Mouse (Mus musculus) cerebellum, adult 2 months (tissue): Measurements from ENCODE around the gene Rwdd2b. TPM values are rescaled to one million over a fixed set of nuclear protein-coding genes. Genes with fewer than 3 reads are reported as not detected.

ENCODE experiments used
- DNase-seq, 2 experiments: peaks; one replicate each; pipeline ENCODE4 v3.0.0; 2021
- H3K27ac ChIP-seq: fragments of 200-500 bp; 2 replicates; pipeline ENCODE4 v1.5.1; 2012; ENCODE audit warnings: low read length, control low read depth, inconsistent platforms; ENCODE audit not compliant: insufficient read depth
- H3K27me3 ChIP-seq: fragments of 200-500 bp; 2 replicates; pipeline ENCODE4 v1.6.1; 2012; ENCODE audit warnings: inconsistent platforms, mild to moderate bottlenecking, low read length, moderate library complexity; ENCODE audit not compliant: control insufficient read depth, insufficient read depth
- H3K4me1 ChIP-seq: fragments of 200-500 bp; 2 replicates; pipeline ENCODE4 v1.6.1; 2011; ENCODE audit warnings: low read length; ENCODE audit not compliant: control insufficient read depth, insufficient read depth
- H3K4me3 ChIP-seq: fragments of 200-500 bp; replicated peaks from 2 replicates; pipeline ENCODE3; 2011; ENCODE audit warnings: mild to moderate bottlenecking, low read depth, low read length, control low read depth; ENCODE audit not compliant: insufficient read depth
- CTCF ChIP-seq: fragments of 200-500 bp; IDR thresholded peaks from 2 replicates; pipeline ENCODE4 v1.5.1; 2011; ENCODE audit warnings: low read depth, mild to moderate bottlenecking, control low read depth, low read length, moderate library complexity, borderline replicate concordance; ENCODE audit not compliant: insufficient read depth
- POLR2A ChIP-seq: fragments of 200-500 bp; IDR thresholded peaks from 2 replicates; pipeline ENCODE4 v1.6.1; 2011; ENCODE audit warnings: low read length, control low read depth, borderline replicate concordance; ENCODE audit not compliant: insufficient read depth
- WGBS: fragments of 180-500 bp; shearing (Covaris S2); methylation state at CpG from one replicate; pipeline ENCODE4 v1.1.7; 2018; 5-methylcytosine and 5-hydroxymethylcytosine counted together
- polyA plus RNA-seq: library from polyadenylated mRNA; depleted of rRNA; stranded (reverse); fragments of >200 nt; gene quantifications from 2 replicates; pipeline ENCODE4 v1.2.3, GENCODE M21; 2012

Rwdd2b gene
- polyA plus RNA-seq, 1 experiment = 11.5 TPM

DNA sequence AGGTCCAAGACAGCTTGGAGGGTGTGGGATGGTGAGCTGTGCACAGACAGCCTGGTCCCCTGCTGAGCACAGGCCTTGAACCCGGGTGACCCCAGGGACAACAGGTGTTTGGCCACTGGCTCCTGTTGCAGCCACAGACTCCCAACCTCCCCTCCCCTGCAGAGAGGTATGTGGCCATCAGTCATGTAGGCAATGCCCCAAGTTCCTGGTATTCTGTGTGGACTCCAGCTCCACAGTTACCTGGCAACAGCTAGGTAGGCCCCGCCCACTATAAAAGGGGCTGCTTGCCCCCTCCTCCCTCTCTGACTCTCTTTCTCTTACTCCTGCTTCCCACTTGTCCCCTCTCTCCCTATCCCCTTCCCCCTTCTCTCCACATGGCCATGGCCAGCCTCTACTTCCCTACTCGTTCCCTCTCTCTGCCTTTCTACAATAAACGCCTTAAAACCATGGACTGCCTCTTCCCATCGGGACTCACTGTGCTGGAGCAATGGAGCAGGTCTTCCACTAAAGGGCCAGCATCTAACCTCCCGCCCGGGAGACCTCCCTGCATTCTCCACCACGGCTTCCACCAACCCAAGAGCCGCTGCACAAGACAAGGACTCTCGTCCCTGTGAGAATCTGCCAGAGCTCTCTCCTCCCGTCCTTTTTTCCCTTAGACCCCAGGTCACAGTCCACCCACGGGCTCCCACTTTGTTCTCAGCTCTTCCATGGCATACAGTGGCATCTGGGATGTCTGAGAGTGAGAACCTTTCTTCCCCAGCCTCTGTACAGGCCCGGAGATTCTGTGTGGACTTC is 4.8 kb downstream of the Rwdd2b start:
- DNase-seq = no peak
- no peaks in the 10 kb centered on the region for H3K27me3 ChIP-seq
- WGBS = 77% methylated on average over 13 of the region's 13 CpGs
- TF ChIP-seq POLR2A (no peak), CTCF (no peak)
- H3K27ac ChIP-seq = no peak overlapping the region
- no peak overlapping the region for H3K4me3 ChIP-seq
- H3K4me1 ChIP-seq = no peaks in the 10 kb centered on the region

DNA sequence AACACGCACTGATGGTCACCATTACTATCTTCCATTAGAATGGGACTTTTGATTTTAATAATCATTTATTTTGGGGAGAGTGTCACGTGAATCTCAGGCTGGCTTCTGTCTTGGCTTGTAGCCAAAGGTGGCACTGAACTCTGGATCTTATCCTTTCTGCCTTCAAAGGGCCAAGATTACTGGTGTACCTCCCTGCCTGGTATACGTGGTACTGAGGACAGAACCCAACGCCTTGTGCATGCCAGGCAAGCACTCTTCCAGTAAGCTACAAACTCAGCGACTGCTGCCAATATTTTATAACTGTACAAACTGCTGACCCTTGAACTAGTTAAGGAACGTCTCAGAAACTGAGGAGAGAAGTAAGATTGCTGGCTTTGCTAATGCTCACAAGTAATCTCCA is 5.4 kb downstream of the Rwdd2b start:
- WGBS = 76% methylated on average over 6 of the region's 6 CpGs
- H3K4me1 ChIP-seq = no peaks in the 10 kb centered on the region
- H3K27ac ChIP-seq = no peak overlapping the region
- H3K4me3 ChIP-seq = no peak overlapping the region
- no peaks in the 10 kb centered on the region for H3K27me3 ChIP-seq
- no peak for DNase-seq
- TF ChIP-seq CTCF (no peak), POLR2A (no peak)

DNA sequence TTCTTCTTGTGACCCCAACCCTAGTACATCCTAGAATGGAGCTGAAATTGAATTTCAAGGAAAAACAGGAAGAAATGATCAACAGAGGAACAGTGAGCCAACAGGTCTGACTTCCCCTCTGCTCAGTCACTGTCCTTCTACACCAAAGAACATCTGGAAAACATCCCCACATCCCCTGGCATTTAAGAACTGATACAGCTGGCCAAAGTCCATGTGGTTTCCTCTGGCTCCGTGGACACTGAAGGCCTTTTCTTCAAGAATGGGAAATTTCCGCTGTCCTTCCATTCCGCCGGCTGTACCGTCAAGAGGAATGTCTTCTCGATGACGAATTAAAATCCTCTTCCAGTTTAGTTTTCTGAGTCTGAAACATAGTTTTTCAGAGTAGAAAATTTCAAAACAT is 6.1 kb downstream of the Rwdd2b start:
- no peak overlapping the region for H3K4me3 ChIP-seq
- no peak for DNase-seq
- WGBS = 91% methylated on average over 7 of the region's 7 CpGs
- H3K27me3 ChIP-seq = no peaks in the 10 kb centered on the region
- H3K4me1 ChIP-seq = no peaks in the 10 kb centered on the region; the same call in 1 of the 2 replicates
- H3K27ac ChIP-seq = no peak overlapping the region
- TF ChIP-seq POLR2A (no peak), CTCF (no peak)

DNA sequence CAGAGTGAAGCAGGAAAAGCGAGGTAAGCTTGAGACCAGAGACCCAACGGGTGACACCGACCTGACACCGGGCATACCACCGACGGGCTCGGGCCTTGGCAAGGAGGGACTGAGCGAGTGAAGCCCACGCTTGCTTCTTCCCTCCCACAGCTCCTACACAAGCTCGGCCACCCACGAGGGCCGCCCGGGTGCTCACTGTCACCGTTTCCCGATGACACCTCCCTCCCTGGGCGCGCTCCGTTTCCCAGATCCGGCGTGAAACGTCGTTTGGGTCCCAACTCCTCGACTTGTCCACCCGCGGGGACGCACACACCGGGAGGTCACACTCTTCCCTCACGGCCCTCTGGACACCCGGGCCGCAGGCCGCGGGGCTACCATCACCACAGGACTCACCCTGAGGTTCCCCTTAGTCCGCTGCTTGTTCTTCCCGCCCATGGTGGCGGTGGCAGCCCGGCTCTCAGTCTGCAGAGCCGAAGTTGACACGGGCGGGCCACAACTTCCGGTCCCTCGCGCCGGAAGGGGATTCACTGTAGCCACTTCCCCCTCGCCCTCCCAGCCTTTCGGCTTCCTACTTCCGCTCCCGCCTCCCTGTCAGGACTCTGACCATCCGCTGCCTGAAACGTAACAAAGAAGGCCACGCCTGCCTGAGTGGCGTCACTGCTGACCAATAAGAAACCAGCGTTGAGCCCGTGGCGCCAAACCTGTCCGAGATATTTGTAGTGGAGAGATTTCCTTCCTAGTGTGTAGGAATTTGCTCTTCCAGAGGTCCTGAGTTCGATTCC is 8.1 kb downstream of the Rwdd2b start, which contains the start of gene Ltn1:
Ltn1 (minus strand) TSS at position 580 of the 782 bp plus-strand sequence.
- Histone ChIP-seq H3K27me3 (no peaks in the 10 kb centered on the region), H3K27ac (peak within 1 kb of the TSS; percentile 58), H3K4me1 (no peaks in the 10 kb centered on the region; the same call in 1 of the 2 replicates), H3K4me3 (peak within 1 kb of the TSS; percentile 88)
- DNase-seq = peak; percentile 99
- TF ChIP-seq POLR2A (peak; percentile 58; the same call in 1 of the 2 replicates), CTCF (no peak)
- under 1% methylated on average over 56 of the region's 56 CpGs for WGBS

DNA sequence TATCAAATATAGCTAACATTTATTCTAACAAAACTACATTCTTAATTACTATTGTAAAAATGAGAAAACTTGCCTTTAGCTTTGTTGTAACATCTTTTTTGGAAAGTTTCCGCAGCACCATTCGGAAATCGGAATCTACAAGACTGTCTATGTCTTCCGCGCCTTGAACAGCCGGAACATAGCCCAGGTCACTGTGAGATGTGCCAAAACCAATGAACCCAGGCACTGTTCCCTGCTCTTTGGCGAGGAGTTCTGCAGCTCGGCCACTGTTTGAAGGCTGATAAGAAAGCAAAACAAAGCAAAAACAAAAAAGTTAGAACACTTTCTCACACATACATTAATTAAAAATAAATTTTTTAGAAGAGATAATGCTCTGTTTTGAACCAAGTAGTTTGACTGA is 12.9 kb downstream of the Rwdd2b start:
- WGBS = 83% methylated on average over 8 of the region's 8 CpGs
- H3K4me3 ChIP-seq = no peak overlapping the region
- no peaks in the 10 kb centered on the region; the same call in 1 of the 2 replicates for H3K4me1 ChIP-seq
- no peak overlapping the region for H3K27ac ChIP-seq
- H3K27me3 ChIP-seq = no peaks in the 10 kb centered on the region
- TF ChIP-seq POLR2A (no peak), CTCF (no peak)
- no peak for DNase-seq

DNA sequence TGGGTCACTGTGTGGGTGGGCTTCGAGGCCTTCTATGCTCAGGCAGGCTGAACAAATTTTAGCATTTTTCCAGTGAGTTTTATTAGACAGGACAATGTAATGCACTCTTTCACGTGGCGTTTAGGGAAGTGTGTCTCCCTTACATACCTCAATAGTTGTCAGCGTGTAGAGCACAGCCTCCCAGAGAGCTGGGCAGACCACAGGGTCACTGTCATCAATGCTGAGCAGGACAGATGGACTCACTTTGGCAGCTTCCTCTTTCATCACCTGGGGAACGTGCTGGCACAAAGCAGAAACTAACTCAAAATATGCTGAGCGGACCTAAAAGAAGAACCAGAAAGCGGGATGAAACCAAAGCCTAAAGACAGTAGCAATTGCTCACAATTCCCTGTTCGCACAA is 19.7 kb downstream of the Rwdd2b start:
- H3K4me3 ChIP-seq = no peak overlapping the region
- TF ChIP-seq POLR2A = no peak
- no peak for TF ChIP-seq CTCF
- H3K27ac ChIP-seq = no peak overlapping the region
- no peaks in the 10 kb centered on the region for H3K27me3 ChIP-seq
- 75% methylated on average over 8 of the region's 8 CpGs for WGBS
- H3K4me1 ChIP-seq = no peaks in the 10 kb centered on the region
- no peak for DNase-seq

DNA sequence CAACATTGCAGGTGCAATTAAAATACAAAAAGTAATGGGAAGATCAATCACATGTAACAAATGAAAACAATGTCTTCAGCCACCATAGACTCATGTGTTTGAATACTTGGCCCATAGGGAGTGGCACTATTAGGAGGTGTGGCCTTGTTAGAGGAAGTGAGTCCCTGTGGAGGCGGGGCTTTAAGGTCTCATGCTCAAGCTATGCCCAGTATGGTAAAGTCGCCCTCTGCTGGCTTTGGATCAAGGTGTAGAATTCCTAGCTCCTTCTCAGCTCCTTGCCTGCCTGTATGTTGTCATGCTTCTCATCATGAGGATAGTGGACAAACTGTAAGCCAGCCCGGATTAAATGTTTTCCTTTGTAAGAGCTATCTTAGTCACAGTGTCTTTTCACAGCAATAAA is 35.4 kb downstream of the Rwdd2b start:
- Histone ChIP-seq H3K27me3 (no peaks in the 10 kb centered on the region), H3K4me1 (no peaks in the 10 kb centered on the region), H3K4me3 (no peak overlapping the region), H3K27ac (no peak overlapping the region)
- no peak for DNase-seq
- TF ChIP-seq CTCF (no peak), POLR2A (no peak)
- 79% methylated on average over 3 of the region's 3 CpGs for WGBS

DNA sequence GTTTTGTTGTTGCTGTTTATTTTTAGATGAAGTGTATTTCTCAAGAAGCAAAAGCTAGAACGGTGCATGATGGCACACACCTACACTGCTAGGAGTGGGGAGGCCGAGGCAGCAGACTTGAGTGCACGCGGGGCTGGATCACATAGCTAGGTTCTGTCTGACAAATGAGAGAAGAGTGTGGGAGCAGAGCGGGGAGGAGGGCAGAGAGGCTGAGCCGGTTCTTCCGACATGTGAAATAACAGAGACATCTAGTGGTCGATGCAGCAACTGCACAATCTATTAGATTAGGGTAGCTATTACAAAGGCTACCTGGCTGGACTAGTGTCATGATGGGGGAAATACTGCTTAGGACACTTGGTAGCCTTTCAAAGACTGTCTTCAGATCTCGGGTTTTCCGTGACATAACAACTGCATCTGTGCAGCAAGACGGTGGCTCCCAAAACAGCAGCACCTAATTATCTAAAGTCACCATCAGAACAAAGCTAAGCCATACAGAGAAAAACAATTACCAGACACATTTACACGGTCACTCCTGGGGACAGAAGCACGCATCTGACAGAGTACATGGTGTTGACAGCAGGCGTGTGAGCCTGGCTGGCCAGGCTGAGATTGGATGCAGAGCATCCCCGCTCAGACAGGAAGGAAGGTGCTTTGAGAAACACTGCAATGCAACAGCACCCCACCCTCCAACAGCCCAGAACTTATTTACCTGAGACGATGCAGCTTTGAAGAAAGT is 46.4 kb downstream of the Rwdd2b start:
- TF ChIP-seq POLR2A (no peak), CTCF (peak; percentile 73)
- WGBS = 45% methylated on average over 16 of the region's 16 CpGs
- H3K27ac ChIP-seq = no peak overlapping the region
- DNase-seq = peak; percentile 54 to 61
- H3K4me1 ChIP-seq = no peaks in the 10 kb centered on the region
- H3K4me3 ChIP-seq = no peak overlapping the region
- H3K27me3 ChIP-seq = no peaks in the 10 kb centered on the region
